Mouse (Mus musculus) central nervous system, embryonic 14 days (tissue): ENCODE results near the gene Prkag3. TPM values are rescaled to one million over a fixed set of nuclear protein-coding genes. Genes with fewer than 3 reads are reported as not detected.

ENCODE experiments used
- polyA plus RNA-seq: library from polyadenylated mRNA; depleted of rRNA; stranded (reverse); fragments of >200 nt; gene quantifications from 2 replicates; pipeline ENCODE4 v1.2.3, GENCODE M21; 2012; rRNA removed

Prkag3 gene
- polyA plus RNA-seq: 0.07 and 0.98 TPM in 2 replicates

GRCm38 (mm10) chr1:74748643-74749271 lies at the start of gene Prkag3:
Prkag3 (minus strand) TSS chr1:74749221.

GRCm38 (mm10) chr1:74791249-74791648 lies 42.2 kb upstream of the Prkag3 start, which contains the start of gene Wnt10a:
Wnt10a (plus strand) TSS chr1:74791516.

GRCm38 (mm10) chr1:74771845-74771930 lies 22.7 kb upstream of the Prkag3 start, which contains the start of gene Wnt6:
Wnt6 (plus strand) TSS chr1:74771892.

GRCm38 (mm10) chr1:74713099-74713858 lies 35.7 kb downstream of the Prkag3 start, which contains the start of gene Cyp27a1:
Cyp27a1 (plus strand) TSS chr1:74713574.

Other genes starting within 250 kb of the Prkag3 start
- 50.3 and 54.8 TPM in 2 replicates for gene Cnot9, start 243.2 kb downstream of the Prkag3 start, polyA plus RNA-seq
- 2.6 and 3.4 TPM in 2 replicates for gene Plcd4, start 206.3 kb downstream of the Prkag3 start, polyA plus RNA-seq
- 11.9 and 12.6 TPM in 2 replicates for gene Usp37, start 204.9 kb downstream of the Prkag3 start, polyA plus RNA-seq
- gene Zfp142, start 161.0 kb downstream of the Prkag3 start, polyA plus RNA-seq: 21.8 and 22.3 TPM in 2 replicates
- gene Bcs1l, start 160.9 kb downstream of the Prkag3 start, polyA plus RNA-seq: 27.5 and 28.9 TPM in 2 replicates
- gene Rnf25, start 147.8 kb downstream of the Prkag3 start, polyA plus RNA-seq: 148 and 159 TPM in 2 replicates
- gene Stk36, start 147.8 kb downstream of the Prkag3 start, polyA plus RNA-seq: 23.1 TPM in 2 replicates
- 33.3 and 38.8 TPM in 2 replicates for gene Ttll4, start 87.5 kb downstream of the Prkag3 start, polyA plus RNA-seq
- gene Cyp27a1, start 35.6 kb downstream of the Prkag3 start, polyA plus RNA-seq: 2.5 and 4.0 TPM in 2 replicates
- gene Wnt6, start 22.7 kb upstream of the Prkag3 start, polyA plus RNA-seq: 2.6 and 8.3 TPM in 2 replicates
- 0.34 and 1.1 TPM in 2 replicates for gene Wnt10a, start 42.3 kb upstream of the Prkag3 start, polyA plus RNA-seq
- gene Cdk5r2, start 105.7 kb upstream of the Prkag3 start, polyA plus RNA-seq: 44.6 and 54.5 TPM in 2 replicates
- gene Fev, start 136.2 kb upstream of the Prkag3 start, polyA plus RNA-seq: 0.58 and 1.6 TPM in 2 replicates
- 0.39 and 1.1 TPM in 2 replicates for gene Cryba2, start 143.9 kb upstream of the Prkag3 start, polyA plus RNA-seq
- 3.0 and 3.1 TPM in 2 replicates for gene Cfap65, start 186.4 kb upstream of the Prkag3 start, polyA plus RNA-seq
- gene Ihh, start 202.5 kb upstream of the Prkag3 start, polyA plus RNA-seq: 0.60 and 3.4 TPM in 2 replicates